Mouse (Mus musculus) hindbrain, postnatal 0 days (tissue): ENCODE measurements around the gene Cby1. TPM values are rescaled to one million over a fixed set of nuclear protein-coding genes. Genes with fewer than 3 reads are reported as not detected.
A peak's percentile ranks its signal among the peaks of the same experiment; 100 is the strongest.

Experiments used
- ATAC-seq: fragments of 200-750 bp; cut with Nextera tagmentation; 2 replicates; pipeline ENCODE4 v1.8.0; 2017; ENCODE audit warnings: mild to moderate bottlenecking, moderate TSS enrichment, moderate library complexity
- DNase-seq: peaks from one replicate; pipeline ENCODE4 v3.0.0-alpha.2; 2015; ENCODE audit warnings: low spot score
- H3K27ac ChIP-seq: fragments of 300-500 bp; sonication (generic); 2 replicates; pipeline ENCODE4 v1.5.1; 2014; ENCODE audit warnings: mild to moderate bottlenecking
- H3K27me3 ChIP-seq: fragments of 300-500 bp; sonication (generic); 2 replicates; pipeline ENCODE4 v1.6.1; 2014; ENCODE audit warnings: low read length, mixed read lengths; ENCODE audit not compliant: insufficient read depth
- H3K36me3 ChIP-seq: fragments of 300-500 bp; sonication (generic); 2 replicates; pipeline ENCODE4 v1.6.1; 2014; ENCODE audit warnings: low read length, mixed read lengths; ENCODE audit not compliant: insufficient read depth
- H3K4me1 ChIP-seq: fragments of 300-500 bp; sonication (generic); 2 replicates; pipeline ENCODE4 v1.6.1; 2014; ENCODE audit warnings: antibody characterized with exemption, low read length, mixed read lengths; ENCODE audit not compliant: insufficient read depth
- H3K4me2 ChIP-seq: fragments of 300-500 bp; sonication (generic); 2 replicates; pipeline ENCODE4 v1.6.1; 2014; ENCODE audit warnings: low read depth, mild to moderate bottlenecking, low read length, moderate library complexity, mixed read lengths
- H3K4me3 ChIP-seq: fragments of 300-500 bp; sonication (generic); 2 replicates; pipeline ENCODE4 v1.5.1; 2014; ENCODE audit warnings: low read length
- H3K9ac ChIP-seq: fragments of 300-500 bp; sonication (generic); replicated peaks from 2 replicates; pipeline ENCODE4 v1.6.1; 2014; ENCODE audit warnings: mild to moderate bottlenecking, low read length, moderate library complexity, mixed read lengths
- H3K9me3 ChIP-seq: fragments of 300-500 bp; sonication (generic); 2 replicates; pipeline ENCODE4 v1.6.1; 2016; ENCODE audit warnings: low read length, mixed read lengths
- CTCF ChIP-seq: IDR thresholded peaks from 2 replicates; pipeline ENCODE4 v1.5.1; 2016; ENCODE audit warnings: antibody characterized with exemption, control low read depth, low read depth
- whole genome bisulfite sequencing: fragments of 180-500 bp; shearing (Covaris S2); extraction: QIAGEN DNeasy Blood & Tissue Kit; methylation state at CpG from one replicate; pipeline ENCODE4 v1.1.7; 2014; 5-methylcytosine and 5-hydroxymethylcytosine counted together
- polyA plus RNA-seq: library from polyadenylated mRNA; unstranded; fragments of >200 nt; fragmentation: Nextera tagmentation; extraction: Ambion mirVana; gene quantifications from 2 replicates; pipeline ENCODE4 v1.2.1, GENCODE M21; 2015
- total RNA-seq: library from RNA; depleted of rRNA; stranded (reverse); fragments of >200 nt; gene quantifications from 2 replicates; pipeline ENCODE4 v1.2.3, GENCODE M21; 2014

Cby1 gene
- total and polyA plus RNA-seq, 2 experiments from 2014 or later: 48.2 to 92.0 TPM

GRCm38 (mm10) chr15:79619770-79620414 is 39.1 kb upstream of the Cby1 start:
- H3K9me3 ChIP-seq: no peaks in the 10 kb centered on the region
- H3K4me1 ChIP-seq: no peaks in the 10 kb centered on the region
- 81% methylated on average over 11 of the region's 11 CpGs for WGBS
- H3K36me3 ChIP-seq: peaks cover 25% of the 10 kb centered on the region; the same call in 1 of the 2 replicates
- H3K27me3 ChIP-seq: no peaks in the 10 kb centered on the region
- DNase-seq (no peak), ATAC-seq (no peak)
- no peak overlapping the region for H3K9ac ChIP-seq
- H3K4me3 ChIP-seq: no peak overlapping the region
- H3K4me2 ChIP-seq: no peak overlapping the region
- no peak overlapping the region for H3K27ac ChIP-seq
- TF ChIP-seq CTCF: no peak

- no peak overlapping the region for H3K4me3 ChIP-seq
- H3K9me3 ChIP-seq: no peaks in the 10 kb centered on the region
- no peaks in the 10 kb centered on the region for H3K27me3 ChIP-seq
- no peaks in the 10 kb centered on the region for H3K4me1 ChIP-seq
- no peak for TF ChIP-seq CTCF
- H3K27ac ChIP-seq: no peak overlapping the region
- whole genome bisulfite sequencing: 88% methylated on average over 2 of the region's 2 CpGs
- H3K9ac ChIP-seq: no peak overlapping the region
- DNase-seq (no peak), ATAC-seq (no peak)
- no peak overlapping the region for H3K4me2 ChIP-seq
- peaks cover 37% of the 10 kb centered on the region for H3K36me3 ChIP-seq
Measured at GRCm38 (mm10) chr15:79630471-79630870, 28.5 kb upstream of the Cby1 start.

GRCm38 (mm10) chr15:79641135-79641817 is 17.7 kb upstream of the Cby1 start:
- no peak overlapping the region for H3K27ac ChIP-seq
- no peak overlapping the region for H3K4me3 ChIP-seq
- no peak for DNase-seq
- no peak for ATAC-seq
- H3K4me1 ChIP-seq: no peaks in the 10 kb centered on the region
- no peak for TF ChIP-seq CTCF
- no peaks in the 10 kb centered on the region for H3K9me3 ChIP-seq
- peaks cover 21% of the 10 kb centered on the region for H3K36me3 ChIP-seq
- H3K27me3 ChIP-seq: no peaks in the 10 kb centered on the region
- WGBS: 74% methylated on average over 12 of the region's 12 CpGs
- H3K4me2 ChIP-seq: no peak overlapping the region
- no peak overlapping the region for H3K9ac ChIP-seq

GRCm38 (mm10) chr15:79645483-79645882 is 13.5 kb upstream of the Cby1 start:
- Histone ChIP-seq H3K9ac (no peak overlapping the region), H3K36me3 (peaks cover 23% of the 10 kb centered on the region), H3K4me3 (no peak overlapping the region), H3K4me2 (no peak overlapping the region), H3K27me3 (no peaks in the 10 kb centered on the region), H3K27ac (no peak overlapping the region), H3K4me1 (no peaks in the 10 kb centered on the region), H3K9me3 (no peaks in the 10 kb centered on the region)
- ATAC-seq: no peak
- no peak for DNase-seq
- 85% methylated on average over 2 of the region's 2 CpGs for WGBS
- no peak for TF ChIP-seq CTCF

DNA sequence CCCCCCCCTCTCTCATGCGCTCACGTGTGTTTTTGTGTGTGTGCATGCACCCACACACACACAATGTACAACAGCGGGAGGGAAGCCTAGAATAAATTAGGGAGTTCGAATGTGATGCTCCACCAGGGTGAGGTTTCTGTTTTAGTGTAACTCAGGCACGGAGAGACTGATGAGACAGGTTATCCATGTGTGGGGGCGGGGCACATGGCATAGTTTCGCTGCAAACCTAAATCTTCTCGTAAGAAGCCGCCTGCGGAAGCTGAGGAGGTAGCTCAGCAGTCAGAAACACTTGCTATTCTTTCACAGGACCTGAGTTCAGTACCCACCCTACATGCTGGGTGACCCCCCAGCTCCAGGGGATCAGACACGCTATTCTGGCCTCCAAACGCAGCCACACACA is 10.9 kb upstream of the Cby1 start:
- H3K4me1 ChIP-seq: no peaks in the 10 kb centered on the region
- no peak overlapping the region for H3K27ac ChIP-seq
- no peak for DNase-seq
- H3K4me2 ChIP-seq: no peak overlapping the region
- TF ChIP-seq CTCF: no peak
- no peaks in the 10 kb centered on the region for H3K27me3 ChIP-seq
- H3K9ac ChIP-seq: no peak overlapping the region
- H3K36me3 ChIP-seq: peaks cover 13% of the 10 kb centered on the region
- no peak for ATAC-seq
- H3K4me3 ChIP-seq: no peak overlapping the region
- 89% methylated on average over 12 of the region's 12 CpGs for WGBS
- H3K9me3 ChIP-seq: no peaks in the 10 kb centered on the region

DNA sequence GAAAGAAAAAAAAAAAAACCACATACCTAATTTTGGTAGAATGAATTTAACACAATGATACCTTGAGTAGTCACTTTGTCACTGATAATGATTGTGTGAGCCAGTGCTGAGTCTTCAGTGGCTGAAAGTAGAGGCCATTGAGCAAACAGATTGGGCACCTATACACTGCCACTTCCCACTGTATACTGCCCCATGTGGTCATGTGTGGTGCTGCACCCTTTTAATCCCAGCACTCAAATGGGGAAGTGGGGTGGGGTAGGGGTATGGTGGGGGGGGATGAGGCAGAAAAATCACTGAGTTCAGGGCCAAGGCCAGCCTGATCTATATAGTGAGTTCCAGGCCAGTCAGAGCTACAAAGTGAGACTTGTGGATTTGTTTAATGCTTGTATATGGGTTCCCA is 8.4 kb upstream of the Cby1 start:
- peaks cover 13% of the 10 kb centered on the region; the same call in 1 of the 2 replicates for H3K36me3 ChIP-seq

DNA sequence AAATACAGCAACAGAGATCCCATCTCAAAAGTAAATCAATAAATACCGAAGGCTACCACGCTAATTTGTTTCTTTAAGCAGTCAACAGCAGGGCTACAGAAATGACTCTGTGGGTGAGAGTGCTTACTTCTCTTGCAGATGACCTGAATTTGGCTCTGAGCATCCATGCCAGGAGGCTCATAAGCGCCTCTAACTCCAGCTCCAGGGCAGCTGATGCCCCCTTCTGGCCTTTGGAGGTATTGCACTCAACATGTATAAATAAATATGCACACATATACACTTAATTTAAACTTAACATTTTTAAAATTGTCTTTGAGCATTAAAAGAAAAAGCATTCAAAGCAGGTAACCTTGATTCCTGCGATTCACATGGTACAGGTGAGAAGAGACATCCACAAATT is 7.5 kb upstream of the Cby1 start:
- no peaks in the 10 kb centered on the region for H3K9me3 ChIP-seq
- H3K36me3 ChIP-seq: peaks cover 13% of the 10 kb centered on the region; the same call in 1 of the 2 replicates
- no peak overlapping the region for H3K4me3 ChIP-seq
- no peak overlapping the region for H3K4me2 ChIP-seq
- ATAC-seq: no peak
- no peaks in the 10 kb centered on the region for H3K4me1 ChIP-seq
- H3K27me3 ChIP-seq: no peaks in the 10 kb centered on the region
- DNase-seq: peak; percentile 26
- no peak overlapping the region for H3K9ac ChIP-seq
- no peak overlapping the region for H3K27ac ChIP-seq
- 82% methylated on average over 4 of the region's 4 CpGs for WGBS
- TF ChIP-seq CTCF: peak; percentile 63

More for the DNA sequence above, 8.4 kb upstream of the Cby1 start:
- Histone ChIP-seq H3K4me1 (no peaks in the 10 kb centered on the region), H3K4me3 (no peak overlapping the region), H3K9me3 (no peaks in the 10 kb centered on the region), H3K4me2 (no peak overlapping the region), H3K9ac (no peak overlapping the region), H3K27ac (no peak overlapping the region), H3K27me3 (no peaks in the 10 kb centered on the region)
- peak; percentile 75 for TF ChIP-seq CTCF
- peak; percentile 68; the same call in 1 of the 2 replicates for ATAC-seq
- peak; percentile 46 for DNase-seq
